Mouse (Mus musculus) stomach, embryonic 16.5 days (tissue): ENCODE results near the gene Adk. TPM values are rescaled to one million over a fixed set of nuclear protein-coding genes. Genes with fewer than 3 reads are reported as not detected.

Experiments
- ATAC-seq: fragments of 200-750 bp; cut with Nextera tagmentation; 2 replicates; pipeline ENCODE4 v1.8.0; 2017; ENCODE audit warnings: moderate number of reproducible peaks, moderate TSS enrichment; ENCODE audit not compliant: insufficient read depth, low FRiP score
- H3K27ac ChIP-seq: fragments of 300-500 bp; sonication (generic); 2 replicates; pipeline ENCODE4 v1.5.1; 2014; ENCODE audit warnings: low read length
- H3K27me3 ChIP-seq: fragments of 300-500 bp; sonication (generic); 2 replicates; pipeline ENCODE4 v1.6.1; 2014; ENCODE audit warnings: low read length, control low read depth, mixed read lengths; ENCODE audit not compliant: control insufficient read depth, insufficient read depth
- H3K36me3 ChIP-seq: fragments of 300-500 bp; sonication (generic); 2 replicates; pipeline ENCODE4 v1.6.1; 2014; ENCODE audit warnings: low read length; ENCODE audit not compliant: control insufficient read depth, insufficient read depth
- H3K4me1 ChIP-seq: fragments of 300-500 bp; sonication (generic); 2 replicates; pipeline ENCODE4 v1.6.1; 2014; ENCODE audit warnings: low read length, control low read depth, mixed read lengths; ENCODE audit not compliant: control insufficient read depth, insufficient read depth
- H3K4me2 ChIP-seq: fragments of 300-500 bp; sonication (generic); 2 replicates; pipeline ENCODE4 v1.6.1; 2014; ENCODE audit warnings: low read depth, low read length, mixed read lengths
- H3K4me3 ChIP-seq: fragments of 300-500 bp; sonication (generic); replicated peaks from 2 replicates; pipeline ENCODE4 v1.5.1; 2014; ENCODE audit warnings: mild to moderate bottlenecking, low read length
- H3K9ac ChIP-seq: fragments of 300-500 bp; sonication (generic); 2 replicates; pipeline ENCODE4 v1.6.1; 2014; ENCODE audit warnings: low read length
- H3K9me3 ChIP-seq: fragments of 300-500 bp; sonication (generic); replicated peaks from 2 replicates; pipeline ENCODE4 v1.6.1; 2016; ENCODE audit warnings: low read length, control low read depth; ENCODE audit not compliant: control insufficient read depth
- WGBS: fragments of 180-500 bp; shearing (Covaris S2); extraction: QIAGEN DNeasy Blood & Tissue Kit; methylation state at CpG from one replicate; pipeline ENCODE4 v1.1.7; 2014; 5-methylcytosine and 5-hydroxymethylcytosine counted together
- polyA plus RNA-seq: library from polyadenylated mRNA; unstranded; fragments of >200 nt; fragmentation: Nextera tagmentation; extraction: Ambion mirVana; gene quantifications from 2 replicates; pipeline ENCODE4 v1.2.1, GENCODE M21; 2015

Adk gene
- polyA plus RNA-seq, 1 experiment from 2014 or later, result 151 TPM

GRCm38 (mm10) chr14:21439785-21440184 is 387.4 kb downstream of the Adk start:
- peak; percentile 44; the same call in 1 of the 2 replicates for ATAC-seq
- Histone ChIP-seq H3K4me1 (peaks cover 16% of the 10 kb centered on the region), H3K4me3 (no peak overlapping the region), H3K27ac (no peak overlapping the region), H3K27me3 (no peaks in the 10 kb centered on the region), H3K4me2 (no peak overlapping the region), H3K9me3 (no peaks in the 10 kb centered on the region), H3K36me3 (no peaks in the 10 kb centered on the region), H3K9ac (no peak overlapping the region)
- WGBS, result 20% methylated on average over 4 of the region's 4 CpGs

- Histone ChIP-seq H3K9me3 (no peaks in the 10 kb centered on the region), H3K27me3 (no peaks in the 10 kb centered on the region)
- WGBS, result 90% methylated on average over 2 of the region's 2 CpGs
These were observed 388.2 kb downstream of the Adk start for GRCm38 (mm10) chr14:21440526-21440925.

GRCm38 (mm10) chr14:21441772-21442533 is 389.6 kb downstream of the Adk start:
- 49% methylated on average over 10 of the region's 10 CpGs for WGBS
- ATAC-seq, result 0 out of 2 replicates have a peak, but pooled peaks have one; percentile 25
- Histone ChIP-seq H3K9ac (no peak overlapping the region), H3K4me3 (no peak overlapping the region), H3K27me3 (no peaks in the 10 kb centered on the region), H3K4me1 (peaks cover 15% of the 10 kb centered on the region), H3K9me3 (no peaks in the 10 kb centered on the region), H3K27ac (peak overlapping the region; percentile 43; the same call in 1 of the 2 replicates), H3K4me2 (no peak overlapping the region), H3K36me3 (no peaks in the 10 kb centered on the region)

More at GRCm38 (mm10) chr14:21440526-21440925, 388.2 kb downstream of the Adk start:
- no peak overlapping the region for H3K9ac ChIP-seq
- H3K4me3 ChIP-seq, result no peak overlapping the region
- H3K4me1 ChIP-seq, result peaks cover 15% of the 10 kb centered on the region
- H3K4me2 ChIP-seq, result no peak overlapping the region
- no peak overlapping the region for H3K27ac ChIP-seq
- no peak for ATAC-seq
- no peaks in the 10 kb centered on the region for H3K36me3 ChIP-seq

- no peak overlapping the region for H3K9ac ChIP-seq
- H3K27me3 ChIP-seq, result no peaks in the 10 kb centered on the region
- H3K27ac ChIP-seq, result no peak overlapping the region
- no peak for ATAC-seq
- no peaks in the 10 kb centered on the region for H3K4me1 ChIP-seq
- no peaks in the 10 kb centered on the region for H3K9me3 ChIP-seq
- 72% methylated on average over 4 of the region's 4 CpGs for WGBS
- H3K4me3 ChIP-seq, result no peak overlapping the region
- H3K36me3 ChIP-seq, result no peaks in the 10 kb centered on the region
- H3K4me2 ChIP-seq, result no peak overlapping the region
These were observed 400.2 kb downstream of the Adk start for GRCm38 (mm10) chr14:21452581-21452980.

GRCm38 (mm10) chr14:21453896-21454295 is 401.5 kb downstream of the Adk start:
- H3K9ac ChIP-seq, result no peak overlapping the region
- no peak for ATAC-seq
- WGBS, result 60% methylated on average over 2 of the region's 2 CpGs
- H3K36me3 ChIP-seq, result no peaks in the 10 kb centered on the region
- no peak overlapping the region for H3K4me3 ChIP-seq
- H3K27ac ChIP-seq, result no peak overlapping the region
- no peaks in the 10 kb centered on the region for H3K9me3 ChIP-seq
- H3K4me1 ChIP-seq, result no peaks in the 10 kb centered on the region
- no peaks in the 10 kb centered on the region for H3K27me3 ChIP-seq
- H3K4me2 ChIP-seq, result no peak overlapping the region

- H3K4me1 ChIP-seq, result no peaks in the 10 kb centered on the region
- H3K27me3 ChIP-seq, result no peaks in the 10 kb centered on the region
- H3K4me2 ChIP-seq, result no peak overlapping the region
- ATAC-seq, result no peak
- no peak overlapping the region for H3K27ac ChIP-seq
- no peak overlapping the region for H3K4me3 ChIP-seq
- no peak overlapping the region for H3K9ac ChIP-seq
- WGBS, result 85% methylated on average over 7 of the region's 7 CpGs
- H3K9me3 ChIP-seq, result no peaks in the 10 kb centered on the region
- H3K36me3 ChIP-seq, result no peaks in the 10 kb centered on the region
These were observed 403.4 kb downstream of the Adk start for GRCm38 (mm10) chr14:21455654-21456350.

- H3K4me2 ChIP-seq, result no peak overlapping the region
- no peak overlapping the region for H3K9ac ChIP-seq
- H3K27me3 ChIP-seq, result no peaks in the 10 kb centered on the region
- no peaks in the 10 kb centered on the region for H3K36me3 ChIP-seq
- no peaks in the 10 kb centered on the region for H3K4me1 ChIP-seq
- H3K4me3 ChIP-seq, result no peak overlapping the region
- no peak overlapping the region for H3K27ac ChIP-seq
- H3K9me3 ChIP-seq, result no peaks in the 10 kb centered on the region
- no peak for ATAC-seq
These were observed 404.2 kb downstream of the Adk start for GRCm38 (mm10) chr14:21456526-21456925.

GRCm38 (mm10) chr14:21457876-21458275 is 405.5 kb downstream of the Adk start:
- WGBS, result 76% methylated on average over 5 of the region's 5 CpGs
- Histone ChIP-seq H3K36me3 (no peaks in the 10 kb centered on the region), H3K27ac (no peak overlapping the region), H3K27me3 (no peaks in the 10 kb centered on the region), H3K4me2 (no peak overlapping the region), H3K9me3 (no peaks in the 10 kb centered on the region), H3K4me1 (no peaks in the 10 kb centered on the region), H3K9ac (no peak overlapping the region), H3K4me3 (no peak overlapping the region)
- no peak for ATAC-seq

GRCm38 (mm10) chr14:21458696-21459095 is 406.3 kb downstream of the Adk start:
- Histone ChIP-seq H3K36me3 (no peaks in the 10 kb centered on the region), H3K9ac (no peak overlapping the region), H3K4me1 (no peaks in the 10 kb centered on the region), H3K4me3 (no peak overlapping the region), H3K9me3 (no peaks in the 10 kb centered on the region), H3K27me3 (no peaks in the 10 kb centered on the region), H3K27ac (no peak overlapping the region), H3K4me2 (no peak overlapping the region)
- WGBS, result 73% methylated on average over 7 of the region's 7 CpGs
- no peak for ATAC-seq
